Mouse (Mus musculus): ENCODE results near the gene Maml3. TPM values are rescaled to one million over a fixed set of nuclear protein-coding genes. Genes with fewer than 3 reads are reported as not detected.

Gene Maml3
- polyA plus RNA-seq, 1 experiment from 2014 or later, result 3.6 TPM

DNA sequence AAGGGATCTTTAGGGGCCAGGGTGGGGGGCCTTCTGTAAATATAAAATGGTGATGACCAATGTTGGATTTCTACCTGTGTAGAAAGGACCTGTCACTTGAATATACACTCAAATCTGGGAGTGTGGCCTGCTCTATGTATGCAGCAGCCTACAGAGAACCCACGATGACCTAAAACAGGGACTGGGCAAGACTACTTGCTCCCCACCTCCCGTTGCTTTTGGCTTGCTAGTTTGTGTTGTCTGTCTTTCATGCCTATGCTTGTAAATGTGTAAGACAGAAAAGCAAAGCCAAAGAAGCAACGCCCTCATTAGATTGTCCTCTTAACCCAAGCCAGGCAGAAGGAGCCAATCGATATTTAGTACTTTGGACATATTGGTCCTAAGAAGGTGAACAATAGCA lies 4.6 kb downstream of the Maml3 start:
- Histone ChIP-seq H3K4me3 (ENCODE audit: low read length) (no peak overlapping the region), H3K9ac (ENCODE audit: low read depth, low read length) (no peak overlapping the region), H3K27me3 (replicated peaks; ENCODE audit: control insufficient read depth, insufficient read depth, low read length) (no peaks in the 10 kb centered on the region), H3K9me3 (ENCODE audit: control insufficient read depth, low read length) (no peaks in the 10 kb centered on the region), H3K4me1 (ENCODE audit: control insufficient read depth, insufficient read depth, low read length) (peaks cover 14% of the 10 kb centered on the region), H3K4me2 (ENCODE audit: low read depth, low read length) (no peak overlapping the region), H3K36me3 (ENCODE audit: control insufficient read depth, insufficient read depth, low read length) (no peaks in the 10 kb centered on the region), H3K27ac (ENCODE audit: low read length) (peak overlapping the region; percentile 34; the same call in 1 of the 2 replicates)
- 67% methylated on average over 4 of the region's 4 CpGs for WGBS
- no peak for ATAC-seq

DNA sequence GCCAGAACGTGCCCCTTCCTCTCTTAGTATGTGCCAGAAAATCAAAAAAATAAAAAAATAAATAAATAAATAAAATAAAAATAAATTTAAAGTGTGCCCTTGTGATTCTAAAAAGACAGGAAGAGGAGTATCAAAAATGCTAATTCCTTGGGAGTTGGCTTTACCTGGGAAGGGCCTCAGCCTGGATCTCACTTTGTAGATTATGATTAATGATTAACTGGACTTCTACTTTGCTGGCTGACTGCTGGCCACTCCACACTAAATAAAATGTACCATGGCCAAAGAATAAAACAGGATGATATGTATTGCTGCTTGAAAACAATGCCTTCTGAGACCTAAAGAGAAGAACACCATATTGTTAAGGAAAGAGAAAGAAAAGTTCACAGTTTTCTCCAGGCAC lies 5.6 kb downstream of the Maml3 start:
- Histone ChIP-seq H3K27ac (ENCODE audit: low read length) (peak overlapping the region; percentile 65), H3K9ac (ENCODE audit: low read depth, low read length) (no peak overlapping the region), H3K9me3 (ENCODE audit: control insufficient read depth, low read length) (no peaks in the 10 kb centered on the region), H3K4me1 (ENCODE audit: control insufficient read depth, insufficient read depth, low read length) (peaks cover 13% of the 10 kb centered on the region), H3K4me2 (ENCODE audit: low read depth, low read length) (peak overlapping the region; percentile 21), H3K36me3 (ENCODE audit: control insufficient read depth, insufficient read depth, low read length) (no peaks in the 10 kb centered on the region), H3K27me3 (replicated peaks; ENCODE audit: control insufficient read depth, insufficient read depth, low read length) (no peaks in the 10 kb centered on the region), H3K4me3 (ENCODE audit: low read length) (no peak overlapping the region)
- ATAC-seq, result no peak
- 65% methylated on average over 1 of the region's 1 CpGs for WGBS

DNA sequence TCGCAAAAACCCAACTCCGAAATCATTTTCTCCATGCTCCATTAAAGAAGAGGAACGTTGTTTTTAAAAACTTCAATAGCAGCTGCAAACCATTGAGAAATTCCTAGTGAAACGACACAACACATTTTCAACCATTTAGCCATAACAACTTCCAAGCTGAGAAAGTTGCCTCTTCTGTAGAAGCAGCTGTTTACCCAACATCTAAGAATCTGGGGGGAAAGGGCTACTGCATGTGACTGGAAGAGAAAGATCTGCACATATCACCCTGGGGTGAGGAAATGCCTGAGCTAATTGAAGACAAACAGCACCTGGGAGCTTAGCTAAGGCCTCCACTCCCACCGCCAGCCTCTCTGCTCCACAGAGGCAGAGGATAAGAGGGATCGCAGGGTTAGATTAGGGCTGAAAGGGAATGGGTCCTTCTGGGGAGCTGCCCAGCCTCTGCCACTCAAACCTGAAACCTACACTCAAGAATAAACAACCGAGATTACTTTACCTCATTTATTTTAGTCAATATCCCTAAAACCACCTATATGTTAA lies 13.5 kb downstream of the Maml3 start:
- Histone ChIP-seq H3K9ac (ENCODE audit: low read depth, low read length) (peak overlapping the region; percentile 22; the same call in 1 of the 2 replicates), H3K27ac (ENCODE audit: low read length) (peak overlapping the region; percentile 0; the same call in 1 of the 2 replicates), H3K4me3 (ENCODE audit: low read length) (no peak overlapping the region), H3K9me3 (ENCODE audit: control insufficient read depth, low read length) (no peaks in the 10 kb centered on the region), H3K27me3 (replicated peaks; ENCODE audit: control insufficient read depth, insufficient read depth, low read length) (no peaks in the 10 kb centered on the region), H3K4me1 (ENCODE audit: control insufficient read depth, insufficient read depth, low read length) (peaks cover 47% of the 10 kb centered on the region), H3K4me2 (ENCODE audit: low read depth, low read length) (no peak overlapping the region), H3K36me3 (ENCODE audit: control insufficient read depth, insufficient read depth, low read length) (no peaks in the 10 kb centered on the region)
- ATAC-seq, result no peak
- WGBS, result 38% methylated on average over 7 of the region's 7 CpGs

DNA sequence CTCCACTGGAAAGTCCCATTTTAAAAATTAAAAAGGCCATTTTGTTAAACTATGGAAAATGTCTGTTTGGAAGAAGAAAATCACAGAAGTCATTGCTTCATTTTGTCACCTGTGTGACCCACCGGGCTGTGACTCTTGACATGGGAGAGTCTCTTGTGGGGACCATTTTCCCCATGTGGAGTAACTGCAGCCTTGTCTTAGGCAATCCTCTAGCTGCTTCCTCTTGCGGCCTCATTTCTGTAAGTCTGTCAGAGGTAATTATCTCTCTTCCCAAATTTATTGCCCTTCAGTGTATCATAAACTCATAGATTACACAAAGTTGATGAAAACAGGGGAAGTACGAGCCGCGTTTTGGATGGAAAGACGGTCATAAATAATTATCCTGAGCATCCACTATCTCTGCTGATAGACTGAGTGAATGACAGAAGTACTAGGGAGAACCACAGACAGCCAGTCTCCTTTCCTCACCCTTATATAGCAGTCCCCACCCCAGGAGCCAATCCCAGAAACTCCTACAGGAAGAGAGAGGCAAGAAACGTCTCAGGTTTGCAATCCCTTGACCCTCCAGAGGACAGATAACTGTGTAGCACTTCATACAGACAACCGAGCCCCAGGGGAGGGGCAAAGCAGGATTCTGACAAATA lies 14.5 kb downstream of the Maml3 start:
- peak; percentile 64 for ATAC-seq
- Histone ChIP-seq H3K4me2 (ENCODE audit: low read depth, low read length) (peak overlapping the region; percentile 8; the same call in 1 of the 2 replicates), H3K4me3 (ENCODE audit: low read length) (no peak overlapping the region), H3K4me1 (ENCODE audit: control insufficient read depth, insufficient read depth, low read length) (peaks cover 47% of the 10 kb centered on the region), H3K27me3 (replicated peaks; ENCODE audit: control insufficient read depth, insufficient read depth, low read length) (no peaks in the 10 kb centered on the region), H3K36me3 (ENCODE audit: control insufficient read depth, insufficient read depth, low read length) (no peaks in the 10 kb centered on the region), H3K9me3 (ENCODE audit: control insufficient read depth, low read length) (no peaks in the 10 kb centered on the region), H3K9ac (ENCODE audit: low read depth, low read length) (no peak overlapping the region), H3K27ac (ENCODE audit: low read length) (peak overlapping the region; percentile 17; the same call in 1 of the 2 replicates)
- WGBS, result 37% methylated on average over 8 of the region's 8 CpGs

DNA sequence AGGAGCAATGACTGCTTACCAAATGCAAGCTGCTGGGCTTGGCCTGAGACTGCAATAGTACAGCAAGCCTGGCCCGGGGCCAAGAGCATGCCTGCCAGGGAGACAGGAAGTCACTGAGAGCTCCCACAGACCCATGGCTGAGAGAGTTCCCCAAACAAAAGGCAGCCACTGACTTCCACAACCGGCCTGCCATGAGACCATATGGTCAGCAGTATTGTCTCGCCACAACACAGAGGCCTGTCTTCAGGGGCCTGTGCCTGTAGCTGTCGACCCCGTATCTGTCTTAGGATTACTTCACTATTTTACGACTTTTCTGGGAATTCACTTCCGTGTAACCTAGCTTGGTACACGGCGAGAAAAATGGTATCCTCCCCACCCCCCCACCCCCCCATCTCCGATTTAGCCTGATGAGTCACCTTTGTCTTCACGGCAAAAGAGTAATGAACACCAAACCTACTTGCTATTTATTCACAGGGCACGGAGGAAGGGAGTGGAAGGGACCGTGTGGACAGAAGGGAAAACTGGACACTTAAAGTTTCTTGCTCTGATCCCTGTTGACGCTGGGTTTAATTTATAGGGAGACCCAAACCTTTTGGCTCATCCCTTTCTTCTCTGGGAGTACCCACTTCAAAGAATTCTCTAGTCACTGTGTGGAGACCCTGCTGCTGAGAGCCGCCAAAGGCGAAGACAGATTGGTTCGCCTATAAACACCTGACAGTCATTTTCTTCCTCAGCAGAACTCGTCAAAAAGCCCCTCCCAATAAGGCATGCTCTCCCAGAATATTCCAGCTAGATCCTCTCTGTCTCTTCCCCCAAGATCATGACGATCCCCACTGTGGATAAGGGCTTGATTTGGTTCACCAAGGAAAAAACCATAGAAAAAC lies 16.2 kb downstream of the Maml3 start:
- Histone ChIP-seq H3K9me3 (ENCODE audit: control insufficient read depth, low read length) (no peaks in the 10 kb centered on the region), H3K4me2 (ENCODE audit: low read depth, low read length) (peak overlapping the region; percentile 47), H3K27me3 (replicated peaks; ENCODE audit: control insufficient read depth, insufficient read depth, low read length) (no peaks in the 10 kb centered on the region), H3K9ac (ENCODE audit: low read depth, low read length) (peak overlapping the region; percentile 63), H3K36me3 (ENCODE audit: control insufficient read depth, insufficient read depth, low read length) (no peaks in the 10 kb centered on the region), H3K4me3 (ENCODE audit: low read length) (peak overlapping the region; percentile 10; the same call in 1 of the 2 replicates), H3K27ac (ENCODE audit: low read length) (peak overlapping the region; percentile 97), H3K4me1 (ENCODE audit: control insufficient read depth, insufficient read depth, low read length) (peaks cover 47% of the 10 kb centered on the region)
- ATAC-seq, result peak; percentile 87
- 8% methylated on average over 19 of the region's 19 CpGs for WGBS

DNA sequence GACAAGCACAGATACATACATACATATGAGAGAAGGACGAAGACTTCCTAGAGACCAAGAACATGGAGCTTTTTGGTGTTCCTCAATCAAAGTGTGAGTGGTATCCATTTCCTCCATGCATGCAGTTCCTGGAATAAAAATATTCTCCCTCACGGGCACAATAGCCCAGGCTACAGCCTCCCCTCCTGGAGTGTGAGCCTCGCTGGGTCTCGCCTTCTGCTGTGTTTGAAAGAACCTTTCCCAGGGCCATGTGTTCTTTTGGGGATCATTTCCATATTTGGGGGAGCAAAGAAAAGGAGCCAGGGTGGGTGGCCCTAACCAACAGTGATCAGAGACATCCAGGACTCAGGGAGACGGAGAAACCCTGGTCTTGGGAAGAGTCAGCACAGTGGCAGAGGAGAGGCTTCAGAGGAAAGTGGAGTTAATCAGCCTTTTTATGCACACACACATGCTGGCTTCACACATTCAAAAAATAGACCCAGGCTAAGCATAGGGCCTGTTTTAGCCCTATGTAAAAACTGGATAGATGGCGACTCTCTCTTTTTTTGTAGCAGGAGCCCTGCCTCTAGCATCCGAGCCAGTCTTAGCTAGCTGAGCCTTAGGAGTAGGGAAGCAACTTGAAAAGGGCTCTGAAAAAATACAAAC lies 17.1 kb downstream of the Maml3 start:
- peaks cover 47% of the 10 kb centered on the region for H3K4me1 ChIP-seq (ENCODE audit: control insufficient read depth, insufficient read depth, low read length)
- no peaks in the 10 kb centered on the region for H3K27me3 ChIP-seq (replicated peaks; ENCODE audit: control insufficient read depth, insufficient read depth, low read length)
- H3K4me3 ChIP-seq (ENCODE audit: low read length), result no peak overlapping the region
- no peak for ATAC-seq
- peak overlapping the region; percentile 97 for H3K27ac ChIP-seq (ENCODE audit: low read length)
- H3K9ac ChIP-seq (ENCODE audit: low read depth, low read length), result peak overlapping the region; percentile 63
- H3K9me3 ChIP-seq (ENCODE audit: control insufficient read depth, low read length), result no peaks in the 10 kb centered on the region
- H3K36me3 ChIP-seq (ENCODE audit: control insufficient read depth, insufficient read depth, low read length), result no peaks in the 10 kb centered on the region
- no peak overlapping the region for H3K4me2 ChIP-seq (ENCODE audit: low read depth, low read length)
- 60% methylated on average over 7 of the region's 7 CpGs for WGBS

DNA sequence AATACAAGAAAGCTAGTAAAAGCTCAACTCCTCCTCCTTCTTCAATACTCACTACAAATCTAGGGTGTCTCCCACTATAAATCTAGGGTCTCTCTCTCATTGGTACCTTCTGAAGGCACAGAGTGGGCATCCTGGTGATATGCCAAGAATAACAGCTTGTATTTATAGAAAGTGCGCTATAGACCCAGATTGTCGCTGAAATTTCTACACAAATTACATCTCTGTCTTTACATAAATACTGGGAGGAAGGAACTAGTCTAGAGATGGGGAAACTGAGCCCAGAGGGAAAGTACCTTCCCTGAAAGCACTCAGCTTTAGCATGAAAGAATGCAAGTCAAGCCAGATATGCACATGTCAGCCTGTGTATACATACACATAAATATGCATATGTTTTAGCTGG lies 26.1 kb downstream of the Maml3 start:
- Histone ChIP-seq H3K9me3 (ENCODE audit: control insufficient read depth, low read length) (no peaks in the 10 kb centered on the region), H3K4me2 (ENCODE audit: low read depth, low read length) (no peak overlapping the region), H3K4me3 (ENCODE audit: low read length) (no peak overlapping the region), H3K36me3 (ENCODE audit: control insufficient read depth, insufficient read depth, low read length) (no peaks in the 10 kb centered on the region), H3K4me1 (ENCODE audit: control insufficient read depth, insufficient read depth, low read length) (0 out of 2 replicates have a peak, but pooled peaks cover 6% of the 10 kb centered on the region), H3K27ac (ENCODE audit: low read length) (no peak overlapping the region), H3K9ac (ENCODE audit: low read depth, low read length) (no peak overlapping the region), H3K27me3 (replicated peaks; ENCODE audit: control insufficient read depth, insufficient read depth, low read length) (no peaks in the 10 kb centered on the region)
- ATAC-seq, result no peak
- WGBS, result 85% methylated on average over 2 of the region's 2 CpGs

DNA sequence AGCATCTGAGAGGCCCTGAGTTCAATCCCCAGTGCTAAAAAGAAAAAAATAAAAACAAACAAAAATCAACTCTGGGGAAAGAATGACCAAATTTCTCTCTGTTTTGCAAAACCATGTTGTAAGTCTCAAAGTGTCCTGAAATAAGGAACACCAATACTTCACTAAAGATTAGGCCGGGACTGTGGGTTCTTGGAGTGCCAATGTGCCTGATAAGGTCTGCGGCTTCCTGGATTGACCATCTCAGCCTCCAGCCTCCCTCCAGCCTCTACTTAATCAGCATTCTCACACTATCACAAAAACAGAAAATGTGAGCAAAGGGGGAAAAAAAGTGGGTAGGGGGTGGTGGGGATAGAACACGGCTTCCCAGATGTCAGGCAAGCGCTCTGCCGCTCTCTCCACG lies 30.9 kb downstream of the Maml3 start:
- H3K4me3 ChIP-seq (ENCODE audit: low read length), result no peak overlapping the region
- WGBS, result 80% methylated on average over 6 of the region's 6 CpGs
- peaks cover 23% of the 10 kb centered on the region for H3K4me1 ChIP-seq (ENCODE audit: control insufficient read depth, insufficient read depth, low read length)
- H3K36me3 ChIP-seq (ENCODE audit: control insufficient read depth, insufficient read depth, low read length), result no peaks in the 10 kb centered on the region
- ATAC-seq, result no peak
- no peak overlapping the region for H3K9ac ChIP-seq (ENCODE audit: low read depth, low read length)
- no peak overlapping the region for H3K27ac ChIP-seq (ENCODE audit: low read length)
- H3K9me3 ChIP-seq (ENCODE audit: control insufficient read depth, low read length), result no peaks in the 10 kb centered on the region
- H3K4me2 ChIP-seq (ENCODE audit: low read depth, low read length), result no peak overlapping the region
- no peaks in the 10 kb centered on the region for H3K27me3 ChIP-seq (replicated peaks; ENCODE audit: control insufficient read depth, insufficient read depth, low read length)

DNA sequence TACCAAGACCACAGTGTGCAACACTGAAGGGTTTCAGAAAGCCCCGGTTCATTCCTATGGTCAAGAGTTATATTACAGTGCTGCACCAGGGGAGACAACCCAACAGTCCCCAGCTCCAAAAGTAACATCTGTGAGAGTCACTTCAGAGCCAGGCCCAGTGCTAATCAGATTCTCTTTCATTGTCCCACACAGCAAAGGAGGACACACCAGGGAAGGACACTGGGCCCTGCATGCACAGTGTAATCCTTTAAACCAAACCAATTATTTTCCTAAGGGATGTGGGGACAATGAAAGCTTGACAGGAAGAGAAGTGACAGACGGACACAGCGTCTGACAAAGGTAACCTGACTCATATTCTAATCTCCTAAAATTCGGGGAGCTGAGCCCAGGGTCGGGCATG lies 32.9 kb downstream of the Maml3 start:
- H3K27me3 ChIP-seq (replicated peaks; ENCODE audit: control insufficient read depth, insufficient read depth, low read length), result no peaks in the 10 kb centered on the region
- peaks cover 23% of the 10 kb centered on the region for H3K4me1 ChIP-seq (ENCODE audit: control insufficient read depth, insufficient read depth, low read length)
- 74% methylated on average over 5 of the region's 5 CpGs for WGBS
- no peaks in the 10 kb centered on the region for H3K9me3 ChIP-seq (ENCODE audit: control insufficient read depth, low read length)
- no peaks in the 10 kb centered on the region for H3K36me3 ChIP-seq (ENCODE audit: control insufficient read depth, insufficient read depth, low read length)
- ATAC-seq, result no peak
- H3K9ac ChIP-seq (ENCODE audit: low read depth, low read length), result no peak overlapping the region
- no peak overlapping the region for H3K4me3 ChIP-seq (ENCODE audit: low read length)
- H3K27ac ChIP-seq (ENCODE audit: low read length), result no peak overlapping the region
- no peak overlapping the region for H3K4me2 ChIP-seq (ENCODE audit: low read depth, low read length)

Data from intestine, embryonic 16.5 days (tissue).